Mouse (Mus musculus): ENCODE data around the gene Cyp4a30b. TPM values are rescaled to one million over a fixed set of nuclear protein-coding genes. Genes with fewer than 3 reads are reported as not detected.
"Not testable (repeated sequence)": the region's sequence is repeated elsewhere in the genome, so short reads cannot be mapped to it uniquely, and the experiment has no call there.

Cyp4a30b gene
- total and polyA plus RNA-seq, 2 experiments from 2014 or later: not detected

- H3K27ac ChIP-seq (ENCODE audit: low read depth, low read length): no peak overlapping the region
- no peaks in the 10 kb centered on the region for H3K36me3 ChIP-seq (ENCODE audit: insufficient read depth)
- no peaks in the 10 kb centered on the region for H3K9me3 ChIP-seq (ENCODE audit: low read length)
- H3K4me2 ChIP-seq (ENCODE audit: low read depth): no peak overlapping the region
- H3K27me3 ChIP-seq (ENCODE audit: insufficient read depth, low read length): no peaks in the 10 kb centered on the region
- WGBS: 89% methylated on average over 3 of the region's 3 CpGs
- no peak overlapping the region for H3K9ac ChIP-seq
- no peak for TF ChIP-seq CTCF (IDR thresholded peaks at IDR 0.05; ENCODE audit: low read depth)
- no peak for ATAC-seq
- no peaks in the 10 kb centered on the region for H3K4me1 ChIP-seq (ENCODE audit: insufficient read depth)
- no peak for DNase-seq
- no peak overlapping the region for H3K4me3 ChIP-seq (ENCODE audit: low read depth, low read length)
Measured at GRCm38 (mm10) chr4:115497466-115497865, 45.1 kb downstream of the Cyp4a30b start.

GRCm38 (mm10) chr4:115513964-115514363, 61.6 kb downstream of the Cyp4a30b start:
- not testable (repeated sequence) for H3K4me1 ChIP-seq (ENCODE audit: insufficient read depth); H3K27me3 ChIP-seq (ENCODE audit: insufficient read depth, low read length); H3K4me3 ChIP-seq (ENCODE audit: low read depth, low read length); H3K4me2 ChIP-seq (ENCODE audit: low read depth); H3K9ac ChIP-seq; ATAC-seq; H3K27ac ChIP-seq (ENCODE audit: low read depth, low read length); H3K9me3 ChIP-seq (ENCODE audit: low read length); H3K36me3 ChIP-seq (ENCODE audit: insufficient read depth); DNase-seq

GRCm38 (mm10) chr4:115518000-115518399, 65.6 kb downstream of the Cyp4a30b start, which contains the start of gene Cyp4a10:
Cyp4a10 (plus strand) TSS chr4:115518264.
- H3K9ac ChIP-seq; H3K4me3 ChIP-seq (ENCODE audit: low read depth, low read length); H3K9me3 ChIP-seq (ENCODE audit: low read length); H3K4me1 ChIP-seq (ENCODE audit: insufficient read depth); H3K27ac ChIP-seq (ENCODE audit: low read depth, low read length); H3K4me2 ChIP-seq (ENCODE audit: low read depth); H3K36me3 ChIP-seq (ENCODE audit: insufficient read depth); H3K27me3 ChIP-seq (ENCODE audit: insufficient read depth, low read length); ATAC-seq; DNase-seq: not testable (repeated sequence)
- 92% methylated on average over 5 of the region's 5 CpGs for WGBS

GRCm38 (mm10) chr4:115519444-115519843, 67.0 kb downstream of the Cyp4a30b start:
- WGBS: 77% methylated on average over 4 of the region's 4 CpGs
- DNase-seq: no peak
- TF ChIP-seq CTCF (IDR thresholded peaks at IDR 0.05; ENCODE audit: low read depth): no peak
- Histone ChIP-seq H3K4me1 (ENCODE audit: insufficient read depth) (no peaks in the 10 kb centered on the region), H3K9ac (no peak overlapping the region), H3K4me3 (ENCODE audit: low read depth, low read length) (no peak overlapping the region), H3K9me3 (ENCODE audit: low read length) (no peaks in the 10 kb centered on the region), H3K27ac (ENCODE audit: low read depth, low read length) (no peak overlapping the region), H3K27me3 (ENCODE audit: insufficient read depth, low read length) (no peaks in the 10 kb centered on the region), H3K36me3 (ENCODE audit: insufficient read depth) (no peaks in the 10 kb centered on the region), H3K4me2 (ENCODE audit: low read depth) (no peak overlapping the region)
- ATAC-seq: no peak

Other genes starting within 250 kb of the Cyp4a30b start
- not detected in 2 replicates for gene Cyp4a29, start 210.5 kb upstream of the Cyp4a30b start, total RNA-seq (2014; rRNA removed)
- gene Cyp4a29, start 210.5 kb upstream of the Cyp4a30b start, polyA plus RNA-seq (2015; fragmentation: Nextera tagmentation; extraction: Ambion mirVana): not detected in 2 replicates
- gene Cyp4a12a, start 153.6 kb upstream of the Cyp4a30b start, total RNA-seq (2014; rRNA removed): not detected in 2 replicates
- not detected in 2 replicates for gene Cyp4a12a, start 153.6 kb upstream of the Cyp4a30b start, polyA plus RNA-seq (2015; fragmentation: Nextera tagmentation; extraction: Ambion mirVana)
- gene Cyp4a12b, start 41.0 kb upstream of the Cyp4a30b start, total RNA-seq (2014; rRNA removed): not detected in 2 replicates
- gene Cyp4a12b, start 41.0 kb upstream of the Cyp4a30b start, polyA plus RNA-seq (2015; fragmentation: Nextera tagmentation; extraction: Ambion mirVana): not detected in 2 replicates
- gene Cyp4a14, start 43.5 kb downstream of the Cyp4a30b start, total RNA-seq (2014; rRNA removed): not detected in 2 replicates
- not detected in 2 replicates for gene Cyp4a14, start 43.5 kb downstream of the Cyp4a30b start, polyA plus RNA-seq (2015; fragmentation: Nextera tagmentation; extraction: Ambion mirVana)
- not detected in 2 replicates for gene Cyp4a10, start 65.7 kb downstream of the Cyp4a30b start, total RNA-seq (2014; rRNA removed)
- not detected in 2 replicates for gene Cyp4a10, start 65.7 kb downstream of the Cyp4a30b start, polyA plus RNA-seq (2015; fragmentation: Nextera tagmentation; extraction: Ambion mirVana)
- not detected in 2 replicates for gene Cyp4a31, start 111.0 kb downstream of the Cyp4a30b start, total RNA-seq (2014; rRNA removed)
- not detected in 2 replicates for gene Cyp4a31, start 111.0 kb downstream of the Cyp4a30b start, polyA plus RNA-seq (2015; fragmentation: Nextera tagmentation; extraction: Ambion mirVana)
- not detected in 2 replicates for gene Cyp4a32, start 148.4 kb downstream of the Cyp4a30b start, total RNA-seq (2014; rRNA removed)
- not detected in 2 replicates for gene Cyp4a32, start 148.4 kb downstream of the Cyp4a30b start, polyA plus RNA-seq (2015; fragmentation: Nextera tagmentation; extraction: Ambion mirVana)
- 0.77 and 1.7 TPM in 2 replicates for gene Cyp4b1, start 195.1 kb downstream of the Cyp4a30b start, total RNA-seq (2014; rRNA removed)
- 1.2 and 1.8 TPM in 2 replicates for gene Cyp4b1, start 195.1 kb downstream of the Cyp4a30b start, polyA plus RNA-seq (2015; fragmentation: Nextera tagmentation; extraction: Ambion mirVana)

Data from forebrain, postnatal 0 days (tissue).